Comparison of ENCODE assay signal across 12 mouse cellular contexts in the genomic region with DNA sequence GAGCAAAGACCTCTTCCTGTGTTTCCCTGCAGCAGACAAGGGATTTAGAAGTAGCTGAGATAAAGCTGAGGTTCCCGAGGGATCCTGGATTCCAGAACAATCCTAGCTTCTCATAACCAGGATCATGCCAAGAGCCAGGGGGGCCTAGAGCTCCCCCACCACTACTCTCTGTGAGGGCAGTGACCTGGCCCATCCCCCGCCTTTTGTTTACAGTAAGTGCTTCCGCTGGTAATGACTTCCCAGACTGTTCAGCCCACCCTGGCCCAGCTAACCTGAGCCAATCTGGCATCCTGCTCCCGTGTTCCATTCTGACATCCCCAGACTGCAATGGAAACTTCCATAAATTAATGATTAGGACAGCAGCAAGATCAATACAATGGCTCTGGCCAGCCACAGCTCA.
DNase-seq lines count a peak whose midpoint lies in the region; ATAC-seq and TF ChIP-seq lines count a peak whose summit lies in the region.
"Had no signal": no experiment of that assay in that cellular context is flagged by ENCODE, and none has a peak within 500 bp of the region (broad histone marks: within the 10 kb centered on the region; RNA-seq: fewer than 3 reads in every experiment).

No protein-coding gene starts in this region.

- TF ChIP-seq CTCF in heart, postnatal 0 days (IDR thresholded peaks at IDR 0.05; ENCODE audit: low read depth), result no peak

- no peaks in the 10 kb centered on the region for H3K36me3 ChIP-seq in heart, postnatal 0 days (replicated peaks; ENCODE audit: control insufficient read depth, insufficient read depth, low read length)
- H3K36me3 ChIP-seq in embryonic facial prominence, embryonic 11.5 days (replicated peaks; ENCODE audit: control insufficient read depth, insufficient read depth, low read depth, low read length), result no peaks in the 10 kb centered on the region
- H3K36me3 ChIP-seq in midbrain, embryonic 13.5 days, result no peaks in the 10 kb centered on the region
- H3K36me3 ChIP-seq: liver, embryonic 12.5 days had no signal

- H3K9ac ChIP-seq in heart, postnatal 0 days (replicated peaks; ENCODE audit: low read depth, low read length), result no peak overlapping the region
- H3K9ac ChIP-seq in embryonic facial prominence, embryonic 11.5 days (replicated peaks; ENCODE audit: low read length), result no peak overlapping the region
- no peak overlapping the region for H3K9ac ChIP-seq in midbrain, embryonic 13.5 days (replicated peaks)
- H3K9ac ChIP-seq: liver, embryonic 12.5 days had no signal

- H3K27ac ChIP-seq in heart, postnatal 0 days (ENCODE audit: low read depth), result peak overlapping the region; percentile 61
- H3K27ac ChIP-seq in embryonic facial prominence, embryonic 11.5 days (replicated peaks; ENCODE audit: low read depth, low read length), result no peak overlapping the region
- peak overlapping the region; percentile 25; the same call in 1 of the 2 replicates for H3K27ac ChIP-seq in midbrain, embryonic 13.5 days
- H3K27ac ChIP-seq: liver, embryonic 12.5 days had no signal

- no peak overlapping the region for H3K4me2 ChIP-seq in heart, postnatal 0 days (ENCODE audit: low read depth, low read length)
- no peak overlapping the region for H3K4me2 ChIP-seq in embryonic facial prominence, embryonic 11.5 days (ENCODE audit: low read depth, low read length)
- H3K4me2 ChIP-seq in midbrain, embryonic 13.5 days (replicated peaks), result no peak overlapping the region
- H3K4me2 ChIP-seq: liver, embryonic 12.5 days had no signal

- H3K4me3 ChIP-seq in heart, postnatal 0 days (ENCODE audit: low read depth, low read length), result no peak overlapping the region
- no peak overlapping the region for H3K4me3 ChIP-seq in embryonic facial prominence, embryonic 11.5 days (ENCODE audit: low read depth, low read length)
- H3K4me3 ChIP-seq in midbrain, embryonic 13.5 days (replicated peaks), result no peak overlapping the region
- H3K4me3 ChIP-seq: liver, embryonic 12.5 days had no signal

- H3K9me3 ChIP-seq in heart, postnatal 0 days (replicated peaks; ENCODE audit: control insufficient read depth, low read length), result no peaks in the 10 kb centered on the region
- H3K9me3 ChIP-seq in embryonic facial prominence, embryonic 11.5 days (replicated peaks; ENCODE audit: control insufficient read depth, low read length), result no peaks in the 10 kb centered on the region
- H3K9me3 ChIP-seq in midbrain, embryonic 13.5 days, result no peaks in the 10 kb centered on the region
- H3K9me3 ChIP-seq: liver, embryonic 12.5 days had no signal

- no peak for DNase-seq in heart, postnatal 0 days (ENCODE audit: low spot score)
- DNase-seq in heart, postnatal 25 days (ENCODE audit: low spot score), result no peak
- peak; percentile 35 to 54 for DNase-seq in kidney, postnatal 4 days
- no peak for DNase-seq in kidney, adult 11 months
- peak; percentile 12 for DNase-seq in embryonic facial prominence, embryonic 11.5 days (ENCODE audit: low spot score)
- DNase-seq in urinary bladder, postnatal 14 days (ENCODE audit: low spot score), result no peak
- no peak for DNase-seq in left cerebral cortex, postnatal 4 days
- DNase-seq: B cell, adult 2 months; cerebellum, adult 11-12 months; thymus, adult 2 months had no signal

- ATAC-seq in heart, postnatal 0 days (ENCODE audit: insufficient read depth, low read depth), result no peak
- ATAC-seq in embryonic facial prominence, embryonic 11.5 days (replicated peaks; ENCODE audit: insufficient number of reproducible peaks, low FRiP score, low TSS enrichment, low read depth), result no peak
- ATAC-seq in midbrain, embryonic 13.5 days, result no peak
- ATAC-seq: liver, embryonic 12.5 days had no signal

- intact Hi-C loops in heart, postnatal 25 days (cut with DNase I), result no loop called here
- intact Hi-C loops in left cerebral cortex, postnatal 4 days (cut with DNase I), result no loop called here

- peaks cover 5% of the 10 kb centered on the region; the same call in 1 of the 2 replicates for H3K27me3 ChIP-seq in heart, postnatal 0 days (ENCODE audit: control insufficient read depth, insufficient read depth, low read length)
- H3K27me3 ChIP-seq in embryonic facial prominence, embryonic 11.5 days (ENCODE audit: control insufficient read depth, insufficient read depth, low read length), result no peaks in the 10 kb centered on the region
- H3K27me3 ChIP-seq in midbrain, embryonic 13.5 days, result peaks cover 3% of the 10 kb centered on the region

- 45% methylated on average over 4 of the region's 4 CpGs for WGBS in heart, postnatal 0 days
- 33% methylated on average over 4 of the region's 4 CpGs for WGBS in embryonic facial prominence, embryonic 11.5 days
- 47% methylated on average over 4 of the region's 4 CpGs for WGBS in midbrain, embryonic 13.5 days

- H3K4me1 ChIP-seq in heart, postnatal 0 days (ENCODE audit: control insufficient read depth, insufficient read depth), result peaks cover 6% of the 10 kb centered on the region; the same call in 1 of the 2 replicates
- no peaks in the 10 kb centered on the region for H3K4me1 ChIP-seq in embryonic facial prominence, embryonic 11.5 days (ENCODE audit: control insufficient read depth, insufficient read depth, low read length)
- peaks cover 46% of the 10 kb centered on the region for H3K4me1 ChIP-seq in midbrain, embryonic 13.5 days (replicated peaks)

- no peak for TF ChIP-seq EP300 in heart, postnatal 0 days (IDR thresholded peaks at IDR 0.05; ENCODE audit: low read depth)

Comparison
In these comparisons a context has a peak if more than half of its experiments do, and no peak if none do; other contexts are left out.
1. DNase-seq: peak in kidney, postnatal 4 days (2 of 2) and embryonic facial prominence, embryonic 11.5 days (single experiment); none in heart, postnatal 0 days (single experiment), heart, postnatal 25 days (single experiment), kidney, adult 11 months (single experiment), urinary bladder, postnatal 14 days (single experiment) and left cerebral cortex, postnatal 4 days (single experiment).